Mouse (Mus musculus) small intestine, adult 2 months (tissue): Measurements from ENCODE around the gene Gm14406. TPM values are rescaled to one million over a fixed set of nuclear protein-coding genes. Genes with fewer than 3 reads are reported as not detected.

Experiments used
- H3K27ac ChIP-seq: fragments of 200-500 bp; 2 replicates; pipeline ENCODE4 v1.5.1; 2012; ENCODE audit warnings: low read depth, low read length, control low read depth, inconsistent platforms; ENCODE audit not compliant: insufficient read depth
- H3K27me3 ChIP-seq: fragments of 200-500 bp; 2 replicates; pipeline ENCODE4 v1.6.1; 2012; ENCODE audit warnings: mild to moderate bottlenecking, moderate library complexity, low read length, inconsistent platforms; ENCODE audit not compliant: control insufficient read depth, insufficient read depth
- H3K36me3 ChIP-seq: fragments of 200-500 bp; 2 replicates; pipeline ENCODE4 v1.6.1; 2012; ENCODE audit warnings: mild to moderate bottlenecking, low read length, control low read depth, inconsistent platforms; ENCODE audit not compliant: control insufficient read depth, insufficient read depth
- H3K4me1 ChIP-seq: fragments of 200-500 bp; 2 replicates; pipeline ENCODE4 v1.6.1; 2012; ENCODE audit warnings: low read length, inconsistent platforms, mixed read lengths; ENCODE audit not compliant: control insufficient read depth, insufficient read depth, insufficient read length
- H3K4me3 ChIP-seq: fragments of 200-500 bp; 2 replicates; pipeline ENCODE4 v1.5.1; 2012; ENCODE audit warnings: low read depth, mild to moderate bottlenecking, control low read depth, inconsistent platforms, low read length, moderate library complexity
- CTCF ChIP-seq: fragments of 200-500 bp; IDR thresholded peaks from 2 replicates; pipeline ENCODE4 v1.5.1; 2012; ENCODE audit warnings: low read depth, mild to moderate bottlenecking, control low read depth, inconsistent platforms, low read length, moderate library complexity, mixed read lengths; ENCODE audit not compliant: insufficient replicate concordance, insufficient read length; ENCODE audit errors: extremely low read depth
- POLR2A ChIP-seq: fragments of 200-500 bp; IDR thresholded peaks from 2 replicates; pipeline ENCODE4 v1.6.1; 2012; ENCODE audit warnings: low read depth, mild to moderate bottlenecking, control low read depth, inconsistent platforms, low read length, moderate library complexity
- WGBS: fragments of 180-500 bp; shearing (Covaris S2); methylation state at CpG from one replicate; pipeline ENCODE4 v1.1.7; 2018; 5-methylcytosine and 5-hydroxymethylcytosine counted together
- polyA plus RNA-seq: library from polyadenylated mRNA; depleted of rRNA; stranded (reverse); fragments of >200 nt; gene quantifications from 2 replicates; pipeline ENCODE4 v1.2.3, GENCODE M21; 2012; rRNA removed

The Gm14406 gene
- polyA plus RNA-seq, 1 experiment = not detected

DNA sequence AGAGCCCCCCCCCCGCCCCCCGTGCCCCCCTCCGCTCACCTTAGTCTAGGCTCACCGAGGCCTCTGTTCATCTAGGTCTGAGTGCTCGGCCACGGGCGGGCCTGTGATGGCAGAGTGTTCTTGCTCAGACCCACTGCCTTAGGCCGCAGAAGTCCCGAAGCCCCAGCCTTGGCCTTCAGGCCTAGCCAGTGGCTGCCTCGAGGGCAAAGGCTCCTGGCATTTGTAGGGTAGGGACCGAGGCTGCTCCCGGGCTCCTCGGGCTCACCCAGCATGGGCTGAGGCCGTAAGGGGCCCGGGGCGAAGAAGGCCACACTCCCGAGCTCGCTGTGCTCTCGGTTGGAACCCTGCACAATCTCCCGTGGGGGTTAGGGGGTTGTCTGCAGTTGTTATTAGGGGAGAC lies 54.9 kb downstream of the Gm14406 start:
- Histone ChIP-seq H3K27ac (no peak overlapping the region), H3K4me3 (no peak overlapping the region), H3K4me1 (no peaks in the 10 kb centered on the region), H3K27me3 (no peaks in the 10 kb centered on the region), H3K36me3 (no peaks in the 10 kb centered on the region)
- 90% methylated on average over 20 of the region's 20 CpGs for WGBS
- TF ChIP-seq POLR2A = no peak
- no peak for TF ChIP-seq CTCF

DNA sequence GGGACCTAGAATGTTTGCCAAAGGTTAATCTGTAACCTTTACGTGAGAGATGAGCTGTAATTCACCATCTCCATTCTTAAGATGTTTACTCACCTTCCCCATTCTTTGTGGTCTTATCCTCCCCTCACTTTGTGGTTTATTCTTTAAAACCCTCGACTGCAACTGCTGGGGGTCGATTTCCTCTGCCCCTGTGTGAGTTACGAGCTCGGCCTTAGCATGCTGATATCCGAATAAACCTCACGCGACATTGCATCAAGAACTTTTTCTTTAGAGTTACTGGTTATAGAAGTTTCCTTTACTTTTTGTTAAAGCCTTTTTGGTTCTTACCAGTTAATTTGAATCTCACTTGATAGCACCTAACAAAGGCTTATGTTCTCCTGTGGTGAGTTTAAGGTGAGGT lies 58.0 kb downstream of the Gm14406 start:
- no peak for TF ChIP-seq POLR2A
- no peak for TF ChIP-seq CTCF
- no peaks in the 10 kb centered on the region for H3K4me1 ChIP-seq
- no peaks in the 10 kb centered on the region for H3K36me3 ChIP-seq
- no peak overlapping the region for H3K27ac ChIP-seq
- 73% methylated on average over 8 of the region's 8 CpGs for WGBS
- no peaks in the 10 kb centered on the region for H3K27me3 ChIP-seq
- no peak overlapping the region for H3K4me3 ChIP-seq

Other genes with a start within 250 kb of the Gm14406 start
- 0.42 TPM in 1 of 2 replicates, not detected in the other for gene Gm14418, start 179.9 kb downstream of the Gm14406 start, polyA plus RNA-seq
- gene Zfp970, start 113.5 kb downstream of the Gm14406 start, polyA plus RNA-seq = 0.43 and 0.70 TPM in 2 replicates
- gene Gm14403, start 80.0 kb downstream of the Gm14406 start, polyA plus RNA-seq = 0.15 TPM in 1 of 2 replicates, not detected in the other
- not detected in 2 replicates for gene Gm14322, start 181.1 kb upstream of the Gm14406 start, polyA plus RNA-seq